Mouse (Mus musculus): ENCODE data around the gene Asic2. TPM values are rescaled to one million over a fixed set of nuclear protein-coding genes. Genes with fewer than 3 reads are reported as not detected.
A peak's percentile ranks its signal among the peaks of the same experiment; 100 is the strongest.

Asic2 gene
- polyA plus RNA-seq, 1 experiment, result 54.8 TPM

- peak; percentile 36 to 38 for DNase-seq (ENCODE audit: extremely low spot score in 1 of 2, low spot score in 1 of 2)
These were observed 107.8 kb downstream of the Asic2 start, which contains the start of gene 5530401A14Rik for GRCm38 (mm10) chr11:81860250-81860972. Gene 5530401A14Rik, plus strand, starts transcription at chr11:81860673.

GRCm38 (mm10) chr11:81847773-81848490 is 120.3 kb downstream of the Asic2 start:
- DNase-seq (ENCODE audit: extremely low spot score in 1 of 2, low spot score in 1 of 2), result no peak

- DNase-seq (ENCODE audit: extremely low spot score in 1 of 2, low spot score in 1 of 2), result no peak
These were observed 122.6 kb downstream of the Asic2 start for GRCm38 (mm10) chr11:81845686-81846036.

GRCm38 (mm10) chr11:81845010-81845685 is 123.1 kb downstream of the Asic2 start:
- no peak for DNase-seq (ENCODE audit: extremely low spot score in 1 of 2, low spot score in 1 of 2)

- no peak for DNase-seq (ENCODE audit: extremely low spot score in 1 of 2, low spot score in 1 of 2)
These were observed 127.3 kb downstream of the Asic2 start for GRCm38 (mm10) chr11:81841001-81841400.

- DNase-seq (ENCODE audit: extremely low spot score in 1 of 2, low spot score in 1 of 2), result no peak
These were observed 129.8 kb downstream of the Asic2 start for GRCm38 (mm10) chr11:81838426-81838825.

GRCm38 (mm10) chr11:81832381-81832780 is 135.9 kb downstream of the Asic2 start:
- DNase-seq (ENCODE audit: extremely low spot score in 1 of 2, low spot score in 1 of 2), result no peak

- no peak for DNase-seq (ENCODE audit: extremely low spot score in 1 of 2, low spot score in 1 of 2)
These were observed 151.7 kb downstream of the Asic2 start for GRCm38 (mm10) chr11:81816531-81816930.

- DNase-seq (ENCODE audit: extremely low spot score in 1 of 2, low spot score in 1 of 2), result peak; percentile 27 to 80
These were observed 153.4 kb downstream of the Asic2 start for GRCm38 (mm10) chr11:81814816-81815215.

GRCm38 (mm10) chr11:81806905-81807659 is 161.2 kb downstream of the Asic2 start:
- DNase-seq (ENCODE audit: extremely low spot score in 1 of 2, low spot score in 1 of 2), result no peak

GRCm38 (mm10) chr11:81803544-81803943 is 164.7 kb downstream of the Asic2 start:
- DNase-seq (ENCODE audit: extremely low spot score in 1 of 2, low spot score in 1 of 2), result no peak

- peak in 1 of 2 experiments; percentile 26 for DNase-seq (ENCODE audit: extremely low spot score in 1 of 2, low spot score in 1 of 2)
These were observed 165.6 kb downstream of the Asic2 start for GRCm38 (mm10) chr11:81802614-81803013.

- DNase-seq (ENCODE audit: extremely low spot score in 1 of 2, low spot score in 1 of 2), result peak; percentile 54 to 73
These were observed 167.4 kb downstream of the Asic2 start for GRCm38 (mm10) chr11:81800899-81801298.

- DNase-seq (ENCODE audit: extremely low spot score in 1 of 2, low spot score in 1 of 2), result peak in 1 of 2 experiments; percentile 52
These were observed 174.7 kb downstream of the Asic2 start for GRCm38 (mm10) chr11:81793588-81793987.

- DNase-seq (ENCODE audit: extremely low spot score in 1 of 2, low spot score in 1 of 2), result no peak
These were observed 176.7 kb downstream of the Asic2 start for GRCm38 (mm10) chr11:81791579-81791978.

GRCm38 (mm10) chr11:81780596-81780995 is 187.7 kb downstream of the Asic2 start:
- no peak for DNase-seq (ENCODE audit: extremely low spot score in 1 of 2, low spot score in 1 of 2)

- DNase-seq (ENCODE audit: extremely low spot score in 1 of 2, low spot score in 1 of 2), result peak; percentile 34 to 74
These were observed 188.4 kb downstream of the Asic2 start for GRCm38 (mm10) chr11:81779881-81780280.

GRCm38 (mm10) chr11:81771195-81771895 is 196.9 kb downstream of the Asic2 start:
- no peak for DNase-seq (ENCODE audit: extremely low spot score in 1 of 2, low spot score in 1 of 2)

GRCm38 (mm10) chr11:81769691-81770260 is 198.5 kb downstream of the Asic2 start:
- DNase-seq (ENCODE audit: extremely low spot score in 1 of 2, low spot score in 1 of 2), result peak in 1 of 2 experiments; percentile 45

GRCm38 (mm10) chr11:81768305-81768704 is 200.0 kb downstream of the Asic2 start:
- DNase-seq (ENCODE audit: extremely low spot score in 1 of 2, low spot score in 1 of 2), result no peak

Data from frontal cortex, adult 2 months (tissue).